Mouse (Mus musculus) neural tube, embryonic 11.5 days (tissue): ENCODE data around the gene Psmd1. TPM values are rescaled to one million over a fixed set of nuclear protein-coding genes. Genes with fewer than 3 reads are reported as not detected.

Experiments
- ATAC-seq: fragments of 200-750 bp; cut with Nextera tagmentation; 2 replicates; pipeline ENCODE4 v1.8.0; 2017; ENCODE audit warnings: moderate number of reproducible peaks, mild to moderate bottlenecking, moderate TSS enrichment, moderate library complexity; ENCODE audit not compliant: insufficient read depth, low FRiP score, low TSS enrichment
- DNase-seq: peaks from one replicate; pipeline ENCODE4 v3.0.0-alpha.2; 2015; ENCODE audit warnings: low spot score
- H3K27ac ChIP-seq: fragments of 300-500 bp; sonication (generic); 2 replicates; pipeline ENCODE4 v1.5.1; 2014; ENCODE audit warnings: low read depth, mild to moderate bottlenecking, low read length
- H3K27me3 ChIP-seq: fragments of 300-500 bp; sonication (generic); 2 replicates; pipeline ENCODE4 v1.6.1; 2014; ENCODE audit warnings: mild to moderate bottlenecking, low read length, mixed read lengths; ENCODE audit not compliant: control insufficient read depth, insufficient read depth
- H3K36me3 ChIP-seq: fragments of 300-500 bp; sonication (generic); 2 replicates; pipeline ENCODE4 v1.6.1; 2014; ENCODE audit warnings: mild to moderate bottlenecking, low read length, moderate library complexity, mixed read lengths; ENCODE audit not compliant: control insufficient read depth, insufficient read depth
- H3K4me1 ChIP-seq: fragments of 300-500 bp; sonication (generic); 2 replicates; pipeline ENCODE4 v1.6.1; 2014; ENCODE audit warnings: low read length, mixed read lengths; ENCODE audit not compliant: control insufficient read depth, insufficient read depth
- H3K4me2 ChIP-seq: fragments of 300-500 bp; sonication (generic); 2 replicates; pipeline ENCODE4 v1.6.1; 2014; ENCODE audit warnings: low read depth, mild to moderate bottlenecking, moderate library complexity
- H3K4me3 ChIP-seq: fragments of 300-500 bp; sonication (generic); 2 replicates; pipeline ENCODE4 v1.5.1; 2014; ENCODE audit warnings: low read depth, low read length
- H3K9ac ChIP-seq: fragments of 300-500 bp; sonication (generic); 2 replicates; pipeline ENCODE4 v1.6.1; 2014; ENCODE audit warnings: mild to moderate bottlenecking, low read length
- H3K9me3 ChIP-seq: fragments of 300-500 bp; sonication (generic); 2 replicates; pipeline ENCODE4 v1.6.1; 2016; ENCODE audit warnings: low read length; ENCODE audit not compliant: control insufficient read depth
- WGBS: fragments of 180-500 bp; shearing (Covaris S2); extraction: QIAGEN DNeasy Blood & Tissue Kit; methylation state at CpG from one replicate; pipeline ENCODE4 v1.1.7; 2014; 5-methylcytosine and 5-hydroxymethylcytosine counted together
- polyA plus RNA-seq: library from polyadenylated mRNA; unstranded; fragments of >200 nt; fragmentation: Nextera tagmentation; extraction: Ambion mirVana; gene quantifications from 2 replicates; pipeline ENCODE4 v1.2.1, GENCODE M21; 2014

Psmd1 gene
- polyA plus RNA-seq, 1 experiment from 2014 or later: 249 TPM

DNA sequence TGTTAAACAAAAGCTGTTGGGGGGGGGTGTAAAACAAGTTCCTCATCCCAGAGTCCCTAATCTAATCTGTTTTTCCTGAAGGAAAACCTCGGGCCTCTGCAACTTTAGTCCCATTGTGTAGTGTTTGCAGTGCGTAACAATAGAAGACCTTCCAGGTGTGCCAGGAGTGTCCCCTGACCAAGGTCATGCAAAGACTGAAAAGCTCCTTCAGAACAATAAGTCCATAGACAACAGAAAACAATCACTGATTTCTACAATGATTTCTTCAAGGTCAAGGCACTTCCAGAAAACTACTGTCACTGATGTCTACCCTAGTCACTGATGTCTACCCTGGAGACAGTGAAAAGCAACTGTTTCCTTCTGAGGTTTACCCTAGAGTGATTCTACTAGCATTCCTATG lies 123.7 kb downstream of the Psmd1 start:
- no peaks in the 10 kb centered on the region for H3K4me1 ChIP-seq
- H3K27ac ChIP-seq: no peak overlapping the region
- H3K9me3 ChIP-seq: no peaks in the 10 kb centered on the region
- DNase-seq (no peak), ATAC-seq (no peak)
- no peak overlapping the region for H3K4me2 ChIP-seq
- 87% methylated on average over 2 of the region's 2 CpGs for WGBS
- no peak overlapping the region for H3K4me3 ChIP-seq
- no peak overlapping the region for H3K9ac ChIP-seq
- H3K27me3 ChIP-seq: no peaks in the 10 kb centered on the region
- 0 out of 2 replicates have a peak, but pooled peaks cover 2% of the 10 kb centered on the region for H3K36me3 ChIP-seq

DNA sequence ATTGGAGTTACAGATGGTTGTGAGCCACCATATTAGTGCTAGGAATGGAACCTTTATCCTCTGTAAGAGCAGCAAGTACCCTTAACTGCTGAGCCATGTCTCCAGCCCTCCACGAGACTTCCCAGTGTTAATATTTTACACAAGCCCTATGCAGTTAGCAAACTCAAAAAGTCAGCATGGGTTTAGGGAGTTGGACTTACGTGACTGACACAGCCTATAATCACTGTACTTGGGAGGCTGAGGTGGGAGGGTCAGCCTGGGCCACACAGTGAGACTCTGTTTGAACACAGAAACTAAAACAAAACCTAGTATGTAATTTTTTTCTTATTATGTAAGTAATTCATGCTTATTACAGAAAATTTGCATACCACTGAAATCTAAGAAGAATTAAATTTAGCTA lies 124.1 kb downstream of the Psmd1 start:
- ATAC-seq (no peak), DNase-seq (no peak)
- Histone ChIP-seq H3K4me1 (no peaks in the 10 kb centered on the region), H3K27me3 (no peaks in the 10 kb centered on the region), H3K9me3 (no peaks in the 10 kb centered on the region), H3K4me2 (no peak overlapping the region), H3K36me3 (0 out of 2 replicates have a peak, but pooled peaks cover 2% of the 10 kb centered on the region), H3K4me3 (no peak overlapping the region), H3K9ac (no peak overlapping the region), H3K27ac (no peak overlapping the region)
- WGBS: 84% methylated on average over 2 of the region's 2 CpGs

Other genes with a start within 250 kb of the Psmd1 start
- 70.6 and 72.3 TPM in 2 replicates for gene Itm2c, start 170.1 kb upstream of the Psmd1 start, polyA plus RNA-seq
- gene 4933407L21Rik, start 135.9 kb upstream of the Psmd1 start, polyA plus RNA-seq: 0.28 TPM in 1 of 2 replicates, not detected in the other
- not detected in 2 replicates for gene Gpr55, start 103.4 kb upstream of the Psmd1 start, polyA plus RNA-seq
- gene Spata3, start 47.6 kb upstream of the Psmd1 start, polyA plus RNA-seq: not detected in 2 replicates
- 0.68 and 0.87 TPM in 2 replicates for gene 2810459M11Rik, start 18.5 kb upstream of the Psmd1 start, polyA plus RNA-seq
- gene Htr2b, start 47.6 kb downstream of the Psmd1 start, polyA plus RNA-seq: 0.45 TPM in 1 of 2 replicates, not detected in the other
- 0.53 TPM in 1 of 2 replicates, not detected in the other for gene Gm21972, start 69.2 kb downstream of the Psmd1 start, polyA plus RNA-seq
- 31.9 and 34.5 TPM in 2 replicates for gene Armc9, start 90.4 kb downstream of the Psmd1 start, polyA plus RNA-seq
- gene B3gnt7, start 238.4 kb downstream of the Psmd1 start, polyA plus RNA-seq: 3.4 and 4.7 TPM in 2 replicates